Mouse (Mus musculus): Measurements from ENCODE around the gene Mki67. TPM values are rescaled to one million over a fixed set of nuclear protein-coding genes. Genes with fewer than 3 reads are reported as not detected.
"Not testable (repeated sequence)": the region's sequence is repeated elsewhere in the genome, so short reads cannot be mapped to it uniquely, and the experiment has no call there.

Gene Mki67
- polyA plus RNA-seq, 1 experiment from 2014 or later = 82.1 TPM

GRCm38 (mm10) chr7:135715166-135715565 is 995 bp downstream of the Mki67 start:
- no peaks in the 10 kb centered on the region for H3K9me3 ChIP-seq (replicated peaks)
- no peak for ATAC-seq (ENCODE audit: low read depth)
- H3K4me2 ChIP-seq = peak overlapping the region; percentile 85
- H3K4me1 ChIP-seq (replicated peaks) = peaks cover 63% of the 10 kb centered on the region
- H3K27ac ChIP-seq = peak overlapping the region; percentile 97
- WGBS (ENCODE audit: insufficient replicate concordance) = under 1% methylated on average over 7 of the region's 7 CpGs
- DNase-seq = no peak
- no peaks in the 10 kb centered on the region for H3K27me3 ChIP-seq
- H3K4me3 ChIP-seq (replicated peaks) = peak overlapping the region; percentile 98
- H3K36me3 ChIP-seq = peaks cover 37% of the 10 kb centered on the region
- peak overlapping the region; percentile 100 for H3K9ac ChIP-seq

- Histone ChIP-seq H3K4me1 (replicated peaks) (peaks cover 54% of the 10 kb centered on the region), H3K4me3 (replicated peaks) (peak overlapping the region; percentile 98), H3K27me3 (no peaks in the 10 kb centered on the region), H3K36me3 (peaks cover 55% of the 10 kb centered on the region), H3K4me2 (peak overlapping the region; percentile 85), H3K9me3 (replicated peaks) (no peaks in the 10 kb centered on the region), H3K27ac (peak overlapping the region; percentile 56; the same call in 1 of the 2 replicates), H3K9ac (peak overlapping the region; percentile 100)
- WGBS (ENCODE audit: insufficient replicate concordance) = 79% methylated on average over 8 of the region's 8 CpGs
- no peak for DNase-seq
- no peak for ATAC-seq (ENCODE audit: low read depth)
Measured at GRCm38 (mm10) chr7:135713326-135713725, 2.8 kb downstream of the Mki67 start.

GRCm38 (mm10) chr7:135712534-135712933 is 3.6 kb downstream of the Mki67 start:
- no peak for ATAC-seq (ENCODE audit: low read depth)
- Histone ChIP-seq H3K27me3 (no peaks in the 10 kb centered on the region), H3K9ac (peak overlapping the region; percentile 100), H3K36me3 (peaks cover 63% of the 10 kb centered on the region), H3K27ac (peak overlapping the region; percentile 56; the same call in 1 of the 2 replicates), H3K4me2 (peak overlapping the region; percentile 85), H3K4me1 (replicated peaks) (peaks cover 50% of the 10 kb centered on the region), H3K4me3 (replicated peaks) (peak overlapping the region; percentile 98), H3K9me3 (replicated peaks) (no peaks in the 10 kb centered on the region)
- 62% methylated on average over 1 of the region's 1 CpGs for WGBS (ENCODE audit: insufficient replicate concordance)
- DNase-seq = no peak

GRCm38 (mm10) chr7:135710702-135711101 is 5.5 kb downstream of the Mki67 start:
- 79% methylated on average over 2 of the region's 2 CpGs for WGBS (ENCODE audit: insufficient replicate concordance)

GRCm38 (mm10) chr7:135705753-135706152 is 10.4 kb downstream of the Mki67 start:
- no peak overlapping the region for H3K4me2 ChIP-seq
- H3K36me3 ChIP-seq = peaks cover 100% of the 10 kb centered on the region
- no peak overlapping the region for H3K27ac ChIP-seq
- no peak overlapping the region for H3K4me3 ChIP-seq (replicated peaks)
- DNase-seq (no peak), ATAC-seq (ENCODE audit: low read depth) (no peak)
- WGBS (ENCODE audit: insufficient replicate concordance) = 89% methylated on average over 6 of the region's 6 CpGs
- H3K4me1 ChIP-seq (replicated peaks) = peaks cover 25% of the 10 kb centered on the region
- H3K27me3 ChIP-seq = no peaks in the 10 kb centered on the region
- H3K9ac ChIP-seq = no peak overlapping the region
- no peaks in the 10 kb centered on the region for H3K9me3 ChIP-seq (replicated peaks)

More at GRCm38 (mm10) chr7:135710702-135711101, 5.5 kb downstream of the Mki67 start:
- H3K4me2 ChIP-seq = no peak overlapping the region
- H3K9me3 ChIP-seq (replicated peaks) = no peaks in the 10 kb centered on the region
- H3K36me3 ChIP-seq = peaks cover 81% of the 10 kb centered on the region
- H3K9ac ChIP-seq = no peak overlapping the region
- no peak overlapping the region for H3K27ac ChIP-seq
- no peak overlapping the region for H3K4me3 ChIP-seq (replicated peaks)
- no peaks in the 10 kb centered on the region for H3K27me3 ChIP-seq
- H3K4me1 ChIP-seq (replicated peaks) = peaks cover 41% of the 10 kb centered on the region
- no peak for ATAC-seq (ENCODE audit: low read depth)
- DNase-seq = no peak

GRCm38 (mm10) chr7:135705083-135705482 is 11.1 kb downstream of the Mki67 start:
- WGBS (ENCODE audit: insufficient replicate concordance) = 90% methylated on average over 1 of the region's 1 CpGs

GRCm38 (mm10) chr7:135704251-135704650 is 11.9 kb downstream of the Mki67 start:
- Histone ChIP-seq H3K36me3 (peaks cover 100% of the 10 kb centered on the region), H3K4me1 (replicated peaks) (peaks cover 12% of the 10 kb centered on the region; the same call in 1 of the 2 replicates), H3K4me3 (replicated peaks) (no peak overlapping the region), H3K27ac (no peak overlapping the region), H3K4me2 (no peak overlapping the region), H3K27me3 (no peaks in the 10 kb centered on the region), H3K9ac (no peak overlapping the region), H3K9me3 (replicated peaks) (no peaks in the 10 kb centered on the region)
- WGBS (ENCODE audit: insufficient replicate concordance) = 85% methylated on average over 8 of the region's 8 CpGs
- ATAC-seq (ENCODE audit: low read depth) (no peak), DNase-seq (no peak)

More at GRCm38 (mm10) chr7:135705083-135705482, 11.1 kb downstream of the Mki67 start:
- no peak for DNase-seq
- no peaks in the 10 kb centered on the region for H3K27me3 ChIP-seq
- no peaks in the 10 kb centered on the region for H3K9me3 ChIP-seq (replicated peaks)
- no peak overlapping the region for H3K4me3 ChIP-seq (replicated peaks)
- peaks cover 100% of the 10 kb centered on the region for H3K36me3 ChIP-seq
- no peak overlapping the region for H3K4me2 ChIP-seq
- no peak overlapping the region for H3K27ac ChIP-seq
- no peak overlapping the region for H3K9ac ChIP-seq
- ATAC-seq (ENCODE audit: low read depth) = no peak
- peaks cover 18% of the 10 kb centered on the region for H3K4me1 ChIP-seq (replicated peaks)

GRCm38 (mm10) chr7:135703600-135704148 is 12.5 kb downstream of the Mki67 start:
- H3K4me2 ChIP-seq = no peak overlapping the region
- no peak overlapping the region for H3K4me3 ChIP-seq (replicated peaks)
- H3K27me3 ChIP-seq = no peaks in the 10 kb centered on the region
- no peak for DNase-seq
- H3K36me3 ChIP-seq = peaks cover 100% of the 10 kb centered on the region
- no peak overlapping the region for H3K9ac ChIP-seq
- no peak for ATAC-seq (ENCODE audit: low read depth)
- 91% methylated on average over 9 of the region's 9 CpGs for WGBS (ENCODE audit: insufficient replicate concordance)
- no peaks in the 10 kb centered on the region for H3K9me3 ChIP-seq (replicated peaks)
- no peak overlapping the region for H3K27ac ChIP-seq
- H3K4me1 ChIP-seq (replicated peaks) = peaks cover 12% of the 10 kb centered on the region; the same call in 1 of the 2 replicates

- DNase-seq; H3K9ac ChIP-seq; H3K9me3 ChIP-seq (replicated peaks); H3K4me3 ChIP-seq (replicated peaks); H3K4me1 ChIP-seq (replicated peaks); ATAC-seq (ENCODE audit: low read depth); H3K27me3 ChIP-seq; H3K27ac ChIP-seq; H3K4me2 ChIP-seq: not testable (repeated sequence)
- 89% methylated on average over 6 of the region's 6 CpGs for WGBS (ENCODE audit: insufficient replicate concordance)
- peaks cover 100% of the 10 kb centered on the region for H3K36me3 ChIP-seq
Measured at GRCm38 (mm10) chr7:135699351-135699750, 16.8 kb downstream of the Mki67 start.

- H3K36me3 ChIP-seq = peaks cover 100% of the 10 kb centered on the region
- ATAC-seq (ENCODE audit: low read depth) (no peak), DNase-seq (no peak)
- no peak overlapping the region for H3K9ac ChIP-seq
- H3K9me3 ChIP-seq (replicated peaks) = no peaks in the 10 kb centered on the region
- H3K4me3 ChIP-seq (replicated peaks) = no peak overlapping the region
- no peaks in the 10 kb centered on the region for H3K4me1 ChIP-seq (replicated peaks)
- WGBS (ENCODE audit: insufficient replicate concordance) = 100% methylated on average over 2 of the region's 2 CpGs
- no peak overlapping the region for H3K4me2 ChIP-seq
- no peaks in the 10 kb centered on the region for H3K27me3 ChIP-seq
- no peak overlapping the region for H3K27ac ChIP-seq
Measured at GRCm38 (mm10) chr7:135698362-135698761, 17.8 kb downstream of the Mki67 start.

- H3K9ac ChIP-seq; H3K4me1 ChIP-seq (replicated peaks); H3K9me3 ChIP-seq (replicated peaks); H3K4me3 ChIP-seq (replicated peaks); ATAC-seq (ENCODE audit: low read depth); H3K27ac ChIP-seq; H3K27me3 ChIP-seq; H3K4me2 ChIP-seq; DNase-seq: not testable (repeated sequence)
- 95% methylated on average over 5 of the region's 5 CpGs for WGBS (ENCODE audit: insufficient replicate concordance)
- peaks cover 100% of the 10 kb centered on the region for H3K36me3 ChIP-seq
Measured at GRCm38 (mm10) chr7:135697021-135697740, 19.0 kb downstream of the Mki67 start.

Data from liver, embryonic 13.5 days (tissue).